Mouse (Mus musculus): ENCODE measurements around the gene 1700020N01Rik.
A peak's percentile ranks its signal among the peaks of the same experiment; 100 is the strongest.

Gene 1700020N01Rik

GRCm38 (mm10) chr10:21605011-21605571 lies 12.1 kb downstream of the 1700020N01Rik start:
- peak; percentile 81 to 87 for DNase-seq

- DNase-seq = no peak
Observed at GRCm38 (mm10) chr10:21605601-21606000, 12.7 kb downstream of the 1700020N01Rik start.

GRCm38 (mm10) chr10:21606931-21607330 lies 14.0 kb downstream of the 1700020N01Rik start:
- peak in 1 of 2 experiments; percentile 51 for DNase-seq

GRCm38 (mm10) chr10:21609583-21609982 lies 16.6 kb downstream of the 1700020N01Rik start:
- peak; percentile 65 to 90 for DNase-seq

GRCm38 (mm10) chr10:21613021-21613860 lies 20.3 kb downstream of the 1700020N01Rik start:
- peak; percentile 87 to 90 for DNase-seq

- DNase-seq = no peak
Observed at GRCm38 (mm10) chr10:21614520-21614919, 21.6 kb downstream of the 1700020N01Rik start.

GRCm38 (mm10) chr10:21618745-21619508 lies 26.0 kb downstream of the 1700020N01Rik start:
- DNase-seq = no peak

GRCm38 (mm10) chr10:21622065-21622464 lies 29.1 kb downstream of the 1700020N01Rik start:
- no peak for DNase-seq

- DNase-seq = peak; percentile 59 to 85
Observed at GRCm38 (mm10) chr10:21628555-21628954, 35.6 kb downstream of the 1700020N01Rik start.

GRCm38 (mm10) chr10:21629031-21629740 lies 36.2 kb downstream of the 1700020N01Rik start:
- peak in 1 of 2 experiments; percentile 25 for DNase-seq

GRCm38 (mm10) chr10:21631481-21631880 lies 38.5 kb downstream of the 1700020N01Rik start:
- DNase-seq = peak in 1 of 2 experiments; percentile 36

- DNase-seq = no peak
Observed at GRCm38 (mm10) chr10:21632687-21633086, 39.7 kb downstream of the 1700020N01Rik start.

- peak in 1 of 2 experiments; percentile 29 for DNase-seq
Observed at GRCm38 (mm10) chr10:21635988-21636710, 43.2 kb downstream of the 1700020N01Rik start.

GRCm38 (mm10) chr10:21636711-21637081 lies 43.8 kb downstream of the 1700020N01Rik start:
- DNase-seq = peak; percentile 55 to 80

GRCm38 (mm10) chr10:21651388-21651787 lies 58.4 kb downstream of the 1700020N01Rik start:
- no peak for DNase-seq

GRCm38 (mm10) chr10:21652426-21653345 lies 59.7 kb downstream of the 1700020N01Rik start:
- no peak for DNase-seq

- no peak for DNase-seq
Observed at GRCm38 (mm10) chr10:21653469-21653868, 60.5 kb downstream of the 1700020N01Rik start.

GRCm38 (mm10) chr10:21659576-21660246 lies 66.8 kb downstream of the 1700020N01Rik start:
- DNase-seq = peak in 1 of 2 experiments; percentile 18

GRCm38 (mm10) chr10:21668976-21669375 lies 76.0 kb downstream of the 1700020N01Rik start:
- peak; percentile 72 to 82 for DNase-seq

GRCm38 (mm10) chr10:21669750-21670161 lies 76.8 kb downstream of the 1700020N01Rik start:
- DNase-seq = peak; percentile 26 to 53
